Mouse (Mus musculus) sigmoid colon, adult 10 weeks (tissue): ENCODE measurements around the gene 2610008E11Rik. TPM values are rescaled to one million over a fixed set of nuclear protein-coding genes. Genes with fewer than 3 reads are reported as not detected.

ENCODE experiments used
- polyA plus RNA-seq: library from polyadenylated mRNA; stranded (reverse); fragments of 350-450 nt; fragmentation: Illumina TruSeq; extraction: RNeasy Lipid Tissue Mini Kit (QIAGEN cat#74804); gene quantifications from one replicate; pipeline ENCODE4 v1.2.3, GENCODE M21; 2014; ENCODE audit warnings: low read depth, low replicate concordance

Gene 2610008E11Rik
- 57.9 TPM for polyA plus RNA-seq

GRCm38 (mm10) chr10:79097161-79097754, at the start of gene 2610008E11Rik:
Gene 2610008E11Rik (minus strand): TSS chr10:79097600.

GRCm38 (mm10) chr10:79028441-79028840, 69.0 kb downstream of the 2610008E11Rik start, which contains the start of gene Olfr57:
Gene Olfr57 (plus strand): TSS chr10:79028741.

Other genes starting within 250 kb of the 2610008E11Rik start
- gene Olfr1356, start 245.4 kb downstream of the 2610008E11Rik start, polyA plus RNA-seq: not detected
- gene Olfr1355, start 222.1 kb downstream of the 2610008E11Rik start, polyA plus RNA-seq: not detected
- gene Olfr1354, start 184.4 kb downstream of the 2610008E11Rik start, polyA plus RNA-seq: not detected
- gene Olfr8, start 147.0 kb downstream of the 2610008E11Rik start, polyA plus RNA-seq: not detected
- not detected for gene Olfr1353, start 134.3 kb downstream of the 2610008E11Rik start, polyA plus RNA-seq
- gene Olfr1352, start 116.5 kb downstream of the 2610008E11Rik start, polyA plus RNA-seq: not detected
- not detected for gene Olfr1351, start 85.1 kb downstream of the 2610008E11Rik start, polyA plus RNA-seq
- gene Olfr57, start 68.9 kb downstream of the 2610008E11Rik start, polyA plus RNA-seq: not detected
- not detected for gene Vmn2r80, start 51.2 kb upstream of the 2610008E11Rik start, polyA plus RNA-seq
- gene Vmn2r81, start 150.1 kb upstream of the 2610008E11Rik start, polyA plus RNA-seq: not detected